Mouse (Mus musculus) heart, postnatal 10 days (tissue): ENCODE data around the gene Zmat5. TPM values are rescaled to one million over a fixed set of nuclear protein-coding genes. Genes with fewer than 3 reads are reported as not detected.
"Not testable (repeated sequence)": the region's sequence is repeated elsewhere in the genome, so short reads cannot be mapped to it uniquely, and the experiment has no call there.

Experiments used
- DNase-seq, 2 experiments: peaks; one replicate each; pipeline ENCODE4 v3.0.0; 2021
- intact Hi-C: fragments of 180-260 bp; cut with DNase I; formaldehyde crosslinking; loops from one replicate; pipeline ENCODE4 v1.15.1; 2025
- total RNA-seq, 2 experiments: library from RNA; stranded (reverse); gene quantifications; 2 replicates each; pipeline ENCODE4 v1.2.3; 2021

Zmat5 gene
- total RNA-seq, 2 experiments from 2014 or later: 23.8 to 23.9 TPM

GRCm38 (mm10) chr11:4688632-4689380 lies 15.7 kb upstream of the Zmat5 start:
- intact Hi-C loops: no loop called here

DNA sequence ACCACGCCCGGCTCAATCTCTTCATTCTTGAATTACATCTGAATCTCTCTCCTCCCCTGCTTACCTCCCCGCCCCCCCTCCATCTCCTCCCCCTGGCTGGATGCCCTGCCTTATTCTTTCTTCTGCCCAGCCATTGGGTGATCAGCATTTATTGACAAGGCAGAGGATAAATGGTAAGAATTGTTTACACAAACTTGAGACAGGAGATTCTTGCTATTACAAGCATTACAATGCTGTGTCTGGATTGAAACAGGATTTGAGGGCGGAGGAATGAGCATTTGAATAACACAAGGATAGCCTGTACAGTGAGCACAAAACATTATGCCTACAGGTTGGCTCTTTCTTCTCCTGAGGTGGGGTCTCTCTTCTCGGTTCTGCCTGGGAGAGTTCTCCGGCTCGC lies 14.1 kb upstream of the Zmat5 start:
- intact Hi-C loops: no loop called here

More at GRCm38 (mm10) chr11:4688632-4689380, 15.7 kb upstream of the Zmat5 start:
- no peak for DNase-seq

DNA sequence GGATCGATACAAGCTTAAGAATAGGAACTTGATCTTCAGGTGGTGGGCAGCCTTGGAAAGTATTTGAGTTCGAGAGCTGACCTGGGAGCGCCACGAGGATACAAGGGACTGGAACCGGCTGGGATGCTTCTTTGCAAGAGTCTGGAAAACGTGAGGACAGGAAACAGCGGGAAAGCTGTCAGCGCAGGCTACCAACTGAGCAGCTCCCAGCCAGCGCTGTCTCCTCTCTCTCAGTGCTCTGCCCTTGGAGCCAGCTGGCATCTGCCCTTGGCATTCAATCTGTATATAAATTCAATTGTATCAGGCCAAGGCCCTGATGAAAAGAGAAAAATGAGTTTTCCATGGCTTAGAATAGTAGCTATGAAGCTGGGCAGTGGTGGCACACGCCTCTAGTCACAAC lies 13.3 kb upstream of the Zmat5 start:
- intact Hi-C loops: no loop called here
- DNase-seq: peak; percentile 51 to 54

More for the DNA sequence above, 14.1 kb upstream of the Zmat5 start:
- DNase-seq: no peak

GRCm38 (mm10) chr11:4692162-4692561 lies 12.3 kb upstream of the Zmat5 start:
- no peak for DNase-seq
- intact Hi-C loops: no loop called here

- intact Hi-C loops: loop anchor here (5.0 kb wide), 1 partner anchor 260 kb away; no protein-coding TSS in a partner anchor
- peak; percentile 82 to 83 for DNase-seq
Measured at GRCm38 (mm10) chr11:4697043-4697983, 7.2 kb upstream of the Zmat5 start.

DNA sequence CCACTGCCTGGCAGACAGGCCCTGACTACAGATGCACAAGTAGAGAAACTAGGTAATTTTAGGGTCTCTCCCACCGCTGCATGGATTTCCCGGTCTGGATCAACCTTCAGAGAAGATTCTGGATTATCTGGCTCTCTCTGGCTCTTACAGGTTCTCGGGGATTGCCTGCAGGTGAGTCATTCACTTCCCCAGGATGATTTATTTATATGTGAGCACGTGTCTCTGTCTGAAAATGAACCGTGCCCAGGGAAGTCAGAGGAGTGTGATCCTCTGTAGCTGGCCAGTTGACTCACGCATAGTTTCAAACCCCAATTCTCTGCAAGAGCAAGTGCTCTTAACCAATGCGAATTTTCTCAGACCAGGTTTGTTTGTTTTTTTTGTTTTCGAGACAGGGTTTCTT lies 3.8 kb upstream of the Zmat5 start:
- intact Hi-C loops: loop anchor here (10.0 kb wide), 1 partner anchor 436 kb away; no protein-coding TSS in a partner anchor
- DNase-seq: no peak

DNA sequence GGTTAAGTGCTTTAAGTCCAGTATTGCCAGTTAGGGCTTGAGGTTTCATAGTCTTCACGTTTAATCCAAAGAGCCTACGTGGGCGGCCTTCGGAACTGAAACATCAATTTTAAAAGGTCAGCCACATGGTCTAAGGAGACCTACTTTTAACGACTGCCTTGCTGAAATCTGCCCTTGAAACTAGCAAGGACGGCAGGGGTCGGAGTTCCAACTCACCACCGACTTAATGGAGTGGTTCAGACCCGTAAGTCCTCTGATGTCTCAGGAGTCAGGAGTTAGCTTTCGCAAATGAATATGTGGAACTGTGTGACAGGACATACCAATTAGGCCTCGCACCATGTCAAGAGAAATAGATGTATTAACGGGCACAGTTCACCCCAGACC lies 798 bp upstream of the Zmat5 start:
- no peak for DNase-seq
- intact Hi-C loops: loop anchor here (10.0 kb wide), 1 partner anchor 439 kb away; no protein-coding TSS in a partner anchor

DNA sequence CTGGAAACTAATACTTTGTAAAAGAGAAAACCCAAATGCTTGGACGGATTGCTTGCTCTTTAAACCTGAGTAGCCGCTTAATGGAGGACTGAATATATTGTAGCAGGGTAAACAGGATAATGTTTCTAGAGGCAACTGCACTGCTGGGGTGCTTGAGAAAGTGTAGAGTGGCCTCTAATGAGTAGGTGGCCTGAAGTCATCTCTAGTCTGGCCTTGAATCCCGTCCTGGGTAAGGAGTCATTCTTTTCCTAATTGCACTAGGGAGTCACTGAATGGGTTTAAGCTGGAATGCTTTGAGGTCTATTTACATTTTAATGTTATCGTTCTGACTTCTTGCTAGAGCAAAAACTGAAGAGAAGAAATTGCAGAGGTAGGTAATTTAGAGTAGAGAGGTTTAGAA lies 700 bp downstream of the Zmat5 start:
- DNase-seq: no peak
- intact Hi-C loops: loop anchor here (10.0 kb wide), 1 partner anchor 440 kb away; no protein-coding TSS in a partner anchor

DNA sequence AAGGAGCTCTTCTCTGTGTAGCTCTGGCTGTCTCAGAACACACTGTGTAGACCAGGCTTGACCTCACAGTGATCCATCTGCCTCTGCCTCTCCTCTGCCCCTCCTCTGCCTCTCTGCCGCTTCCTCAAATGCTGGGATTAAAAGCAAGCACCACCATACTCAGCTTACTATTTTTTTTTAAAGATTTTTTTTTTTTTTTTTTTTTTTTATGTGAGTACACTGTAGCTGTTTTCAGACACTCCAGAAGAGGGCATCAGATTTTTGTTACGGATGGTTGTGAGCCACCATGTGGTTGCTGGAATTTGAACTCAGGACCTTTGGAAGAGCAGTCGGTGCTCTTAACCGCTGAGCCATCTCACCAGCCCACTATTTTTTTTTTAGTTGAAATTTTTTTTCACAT lies 5.7 kb downstream of the Zmat5 start:
- DNase-seq, intact Hi-C loops: not testable (repeated sequence)

- no peak for DNase-seq
- intact Hi-C loops: no loop called here
Measured at GRCm38 (mm10) chr11:4712822-4713221, 8.3 kb downstream of the Zmat5 start.

- no peak for DNase-seq
- intact Hi-C loops: no loop called here
Measured at GRCm38 (mm10) chr11:4714727-4715126, 10.2 kb downstream of the Zmat5 start.

DNA sequence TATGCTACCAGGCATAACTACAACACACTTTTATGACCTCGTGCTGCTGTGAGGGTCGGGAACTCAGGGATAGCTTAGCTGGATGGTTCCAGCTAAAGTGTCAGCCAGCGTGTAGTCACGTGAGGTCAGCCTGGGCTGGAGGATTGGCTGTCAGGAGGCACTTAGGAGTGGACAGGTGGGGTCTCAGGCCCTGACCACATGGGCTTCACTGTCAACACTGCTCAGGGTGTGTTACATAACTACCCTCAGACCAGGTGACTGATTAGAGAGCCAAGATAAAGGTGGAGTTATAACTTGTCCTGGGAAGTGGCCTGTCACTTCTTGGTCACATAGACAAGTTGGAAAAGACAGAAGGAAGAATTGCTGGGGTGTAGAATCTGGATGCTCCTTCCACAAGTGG lies 11.1 kb downstream of the Zmat5 start:
- intact Hi-C loops: no loop called here
- no peak for DNase-seq

DNA sequence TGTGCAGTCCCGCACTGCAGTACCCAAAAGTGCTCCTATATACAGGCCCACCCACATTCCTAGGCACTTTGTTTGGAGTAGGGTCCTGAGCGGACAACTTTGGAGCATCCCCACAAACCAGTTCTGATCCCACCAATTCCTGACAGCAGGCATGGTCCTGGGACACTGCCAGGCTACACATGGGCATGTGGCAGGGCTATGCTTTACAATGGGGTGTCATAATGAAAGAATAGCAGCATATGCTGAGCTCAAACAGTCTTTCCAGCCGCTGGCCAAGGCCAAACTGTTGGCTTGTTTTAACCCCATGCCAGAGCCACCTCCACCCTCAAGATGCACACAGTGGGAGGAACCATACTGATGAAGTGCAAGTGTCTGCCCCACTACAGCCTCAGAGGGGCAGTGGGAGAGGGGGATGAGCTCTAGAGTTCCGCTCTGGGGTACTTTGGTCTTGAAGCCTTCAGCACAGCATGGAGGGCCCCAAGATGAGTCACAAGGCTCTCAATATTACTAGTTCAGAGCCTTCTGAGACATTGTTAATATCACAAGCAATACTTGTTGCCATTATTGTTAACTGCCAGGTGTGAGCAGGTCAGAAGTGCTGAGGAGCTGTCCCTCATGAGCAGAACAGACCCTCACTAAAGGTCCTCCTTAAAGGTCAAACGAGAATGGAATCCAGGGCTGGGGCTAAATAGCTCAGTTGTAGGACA lies 12.2 kb downstream of the Zmat5 start:
- no peak for DNase-seq
- intact Hi-C loops: no loop called here

DNA sequence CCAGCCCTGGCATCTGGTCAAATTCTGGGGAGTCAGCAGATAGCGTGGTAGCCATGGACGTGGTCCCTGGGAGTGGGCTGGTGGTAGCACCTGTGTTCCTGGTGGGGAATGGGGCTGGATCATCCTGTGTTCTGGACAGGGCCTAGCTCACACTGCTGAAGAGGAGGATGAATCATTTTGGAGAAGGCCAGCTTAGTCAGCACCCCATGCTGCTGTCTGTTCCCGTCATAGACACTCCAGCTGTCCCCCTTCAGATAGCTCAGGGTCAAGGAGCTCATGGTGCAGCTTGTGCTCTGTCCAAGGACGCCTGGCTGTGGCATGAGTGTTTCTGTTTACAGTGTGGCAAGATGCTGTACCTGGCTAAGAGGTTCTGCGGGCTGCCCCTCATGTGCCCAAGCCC lies 14.1 kb downstream of the Zmat5 start:
- intact Hi-C loops: no loop called here
- DNase-seq: no peak

DNA sequence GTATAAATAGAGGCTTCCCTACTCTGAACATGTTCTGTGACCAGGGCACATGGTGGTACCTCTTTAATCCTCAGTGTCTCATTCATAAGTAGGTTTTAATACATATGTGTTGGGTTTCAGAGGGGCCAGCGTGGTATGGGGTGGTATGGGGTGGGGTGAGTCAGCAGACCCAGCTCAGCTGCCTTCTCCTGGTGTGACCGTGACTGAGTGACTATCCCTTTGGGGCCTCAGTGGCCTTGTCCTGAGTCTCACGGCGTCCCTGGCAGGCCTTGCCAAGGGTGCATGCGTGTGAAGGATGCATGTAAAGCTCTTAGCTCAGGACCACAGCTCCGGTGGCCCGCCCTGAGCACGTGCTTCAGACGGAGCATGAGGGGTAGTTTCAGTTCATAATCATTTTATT lies 15.5 kb downstream of the Zmat5 start:
- DNase-seq: no peak
- intact Hi-C loops: no loop called here

DNA sequence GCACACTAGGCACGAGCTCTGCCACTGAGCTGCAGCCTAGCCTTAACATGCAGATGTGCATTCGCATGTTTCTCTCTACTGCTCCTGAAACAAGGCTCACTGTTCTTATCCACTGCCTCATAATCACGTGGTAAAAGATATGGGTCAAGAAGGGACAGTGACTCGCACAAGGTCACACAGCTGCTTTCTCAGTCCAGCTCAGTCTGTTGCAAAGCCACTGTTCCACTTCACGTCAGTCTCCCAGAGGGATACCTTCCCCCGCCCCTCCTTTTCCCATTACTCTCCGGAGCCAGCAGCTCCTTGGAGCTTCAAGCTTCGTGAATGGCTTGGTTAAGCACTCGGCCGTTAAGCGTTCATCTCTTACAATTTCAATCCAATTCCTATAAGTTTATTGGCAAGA lies 15.9 kb downstream of the Zmat5 start:
- no peak for DNase-seq
- intact Hi-C loops: no loop called here

DNA sequence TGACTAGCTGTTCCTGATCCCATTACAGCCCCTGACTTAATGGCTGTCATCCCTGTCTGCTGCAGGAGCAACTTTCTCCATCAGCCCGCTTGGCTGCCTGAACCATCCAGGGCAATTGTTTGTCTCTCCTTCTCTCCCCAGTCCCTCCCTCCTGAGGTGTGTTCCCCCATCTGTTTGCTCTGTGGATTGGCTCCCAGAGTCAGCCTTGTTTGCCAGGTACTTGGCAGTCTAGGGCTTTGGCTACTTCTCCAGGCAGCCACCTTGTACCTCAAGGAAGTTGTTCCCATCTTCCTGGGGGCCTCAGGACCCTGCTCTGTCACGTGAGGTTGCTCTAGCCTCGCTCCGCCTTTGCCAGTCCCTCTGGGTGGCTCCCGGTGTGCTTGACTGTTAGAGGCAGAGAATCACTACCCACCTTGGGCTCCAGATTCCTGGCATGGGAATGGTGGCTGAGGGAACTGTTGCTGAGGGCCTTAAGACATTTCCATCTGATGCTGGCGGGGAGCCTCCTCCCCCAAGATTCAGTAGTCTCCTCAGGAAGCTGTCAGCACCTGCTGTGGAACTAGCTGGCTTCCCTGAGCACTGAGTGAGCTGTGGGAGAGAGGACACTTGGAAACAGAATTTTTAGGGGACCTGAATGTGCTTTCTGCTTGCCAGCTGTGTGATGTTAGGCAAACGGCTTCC lies 16.6 kb downstream of the Zmat5 start:
- intact Hi-C loops: no loop called here
- no peak for DNase-seq

- DNase-seq: no peak
- intact Hi-C loops: no loop called here
Measured at GRCm38 (mm10) chr11:4721728-4722127, 17.2 kb downstream of the Zmat5 start.

DNA sequence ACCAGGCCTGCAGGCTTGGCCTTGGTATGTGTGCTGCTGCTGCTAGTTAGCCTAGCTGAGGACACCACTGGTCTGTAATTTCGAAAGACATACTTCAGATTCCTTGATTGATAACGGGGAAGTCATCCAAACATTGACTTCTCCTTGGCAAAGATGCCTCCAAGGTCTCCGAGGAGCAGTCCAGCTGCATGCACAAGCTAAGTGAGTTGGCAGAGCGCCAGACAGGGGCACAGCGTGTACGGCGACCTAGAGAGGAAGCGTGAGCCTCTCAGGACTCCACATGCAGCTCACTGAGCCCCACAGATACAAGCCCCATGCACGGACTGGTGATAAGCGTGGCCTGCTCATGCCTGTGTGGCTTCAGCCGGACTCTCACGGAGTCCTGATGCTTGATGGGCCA lies 25.1 kb downstream of the Zmat5 start:
- intact Hi-C loops: no loop called here
- peak; percentile 17 to 26 for DNase-seq

DNA sequence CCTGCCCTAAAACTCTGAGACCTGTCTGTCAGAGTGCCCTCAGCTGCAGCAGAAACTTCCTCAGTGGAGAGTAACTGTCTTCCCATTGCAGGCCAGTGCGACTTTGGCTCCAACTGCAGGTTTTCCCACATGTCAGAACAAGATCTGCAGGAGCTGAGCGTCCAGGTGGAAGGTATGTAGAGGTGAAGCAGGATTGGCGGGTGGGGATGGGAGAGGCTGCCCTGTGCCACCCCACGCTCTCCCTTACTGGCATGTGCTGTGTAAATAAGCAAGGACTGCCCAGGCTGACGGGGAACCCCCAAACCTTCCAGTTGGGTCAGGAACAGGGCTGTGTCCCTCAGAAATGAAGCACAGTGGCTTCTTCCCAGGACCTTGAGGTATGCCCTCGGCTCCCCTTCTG lies 25.6 kb downstream of the Zmat5 start:
- no peak for DNase-seq
- intact Hi-C loops: no loop called here
